Mouse (Mus musculus) CH12.LX (cell line): ENCODE measurements around the gene Tspan2. TPM values are rescaled to one million over a fixed set of nuclear protein-coding genes. Genes with fewer than 3 reads are reported as not detected.
A peak's percentile ranks its signal among the peaks of the same experiment; 100 is the strongest.

ENCODE experiments used
- DNase-seq: peaks from one replicate; pipeline ENCODE4 v3.0.0-alpha.2; 2013; ENCODE audit errors: extremely low read depth
- H3K27ac ChIP-seq: 2 replicates; pipeline ENCODE4 v1.5.1; 2012; ENCODE audit warnings: low read depth, mild to moderate bottlenecking, control low read depth, moderate library complexity; ENCODE audit not compliant: insufficient read depth
- H3K27me3 ChIP-seq: replicated peaks from 2 replicates; pipeline ENCODE3; 2012; ENCODE audit warnings: inconsistent platforms
- H3K36me3 ChIP-seq, 2 experiments: replicated peaks in 1 of 2; 2 replicates each; pipeline versions ENCODE3 to v1.6.1; 2012; ENCODE audit warnings: inconsistent platforms in 1 of 2, low read length in 1 of 2, mild to moderate bottlenecking in 1 of 2, mixed read lengths in 1 of 2, moderate library complexity in 1 of 2; ENCODE audit not compliant: control insufficient read depth in 1 of 2, insufficient read depth in 1 of 2
- H3K4me1 ChIP-seq, 2 experiments: 2 replicates each; pipeline ENCODE4 v1.6.1; 2012; ENCODE audit warnings: inconsistent platforms in 1 of 2, moderate library complexity in 1 of 2; ENCODE audit not compliant: insufficient read depth in 2 of 2, control insufficient read depth in 1 of 2
- H3K4me2 ChIP-seq: 2 replicates; pipeline ENCODE4 v1.6.1; 2012; ENCODE audit warnings: low read depth, mild to moderate bottlenecking, control low read depth; ENCODE audit not compliant: poor library complexity, insufficient read depth, severe bottlenecking
- H3K4me3 ChIP-seq, 3 experiments: fragments of 150-350 bp in 1 of 3; sonication (generic) in 1 of 3; replicated peaks in 1 of 3; 2 replicates each; pipeline versions ENCODE3 to v1.5.1; 2011 to 2012; ENCODE audit warnings: low read depth in 2 of 3, low read length in 2 of 3, mild to moderate bottlenecking in 2 of 3, moderate library complexity in 2 of 3, control low read depth in 1 of 3, improper control_type of control experiment in 1 of 3, inconsistent platforms in 1 of 3, mixed read lengths in 1 of 3; ENCODE audit not compliant: poor library complexity in 1 of 3
- H3K79me2 ChIP-seq: replicated peaks from 2 replicates; pipeline ENCODE4 v1.6.1; 2012; ENCODE audit warnings: mild to moderate bottlenecking, moderate library complexity; ENCODE audit not compliant: control insufficient read depth, poor library complexity, insufficient read depth, severe bottlenecking; ENCODE audit errors: extremely low read depth
- H3K9ac ChIP-seq: 2 replicates; pipeline ENCODE4 v1.6.1; 2012; ENCODE audit warnings: low read depth, mild to moderate bottlenecking, control low read depth, moderate library complexity; ENCODE audit not compliant: insufficient read depth
- H3K9me3 ChIP-seq: replicated peaks from 2 replicates; pipeline ENCODE3; 2012; ENCODE audit warnings: low read length, inconsistent platforms, mixed read lengths
- BHLHE40 ChIP-seq: IDR thresholded peaks from 2 replicates; pipeline ENCODE4 v1.6.1; 2011; ENCODE audit warnings: mild to moderate bottlenecking, low read depth, low read length, improper control_type of control experiment
- CHD1 ChIP-seq: IDR thresholded peaks from 2 replicates; pipeline ENCODE4 v1.6.1; 2012; ENCODE audit warnings: low read depth, low read length, improper control_type of control experiment, inconsistent platforms
- CHD2 ChIP-seq: IDR thresholded peaks from 2 replicates; pipeline ENCODE4 v1.6.1; 2011; ENCODE audit warnings: low read length, improper control_type of control experiment
- CTCF ChIP-seq, 2 experiments: IDR thresholded peaks in 1 of 2; conservative IDR thresholded peaks in 1 of 2; 2 replicates each; pipeline ENCODE4 v1.5.1; 2011 to 2012; ENCODE audit warnings: low read depth in 2 of 2, low read length in 2 of 2, improper control_type of control experiment in 1 of 2, inconsistent platforms in 1 of 2, mild to moderate bottlenecking in 1 of 2, moderate library complexity in 1 of 2
- E2F4 ChIP-seq: IDR thresholded peaks from 2 replicates; pipeline ENCODE4 v1.6.1; 2011; ENCODE audit warnings: low read depth, low read length, improper control_type of control experiment; ENCODE audit not compliant: insufficient replicate concordance
- ELF1 ChIP-seq: IDR thresholded peaks from 2 replicates; pipeline ENCODE4 v1.6.1; 2014; ENCODE audit warnings: low read depth, mild to moderate bottlenecking, inconsistent platforms, low read length, improper control_type of control experiment
- EP300 ChIP-seq: IDR thresholded peaks from 2 replicates; pipeline ENCODE4 v1.6.1; 2011; ENCODE audit warnings: low read length, improper control_type of control experiment
- ETS1 ChIP-seq: conservative IDR thresholded peaks from 2 replicates; pipeline ENCODE4 v1.6.1; 2012; ENCODE audit warnings: low read depth, mild to moderate bottlenecking, inconsistent platforms, low read length, improper control_type of control experiment, moderate library complexity
- GABPA ChIP-seq: IDR thresholded peaks from 2 replicates; pipeline ENCODE4 v1.6.1; 2012; ENCODE audit warnings: low read depth, low read length, improper control_type of control experiment, inconsistent platforms; ENCODE audit not compliant: insufficient replicate concordance
- HCFC1 ChIP-seq: IDR thresholded peaks from 2 replicates; pipeline ENCODE4 v1.6.1; 2012; ENCODE audit warnings: low read depth, mild to moderate bottlenecking, inconsistent platforms, low read length, improper control_type of control experiment
- IRF4 ChIP-seq: IDR thresholded peaks from 2 replicates; pipeline ENCODE4 v1.6.1; 2014; ENCODE audit warnings: low read depth, mild to moderate bottlenecking, inconsistent platforms, low read length, improper control_type of control experiment
- JUN ChIP-seq: IDR thresholded peaks from 2 replicates; pipeline ENCODE4 v1.6.1; 2011; ENCODE audit warnings: low read depth, mild to moderate bottlenecking, low read length, improper control_type of control experiment, moderate library complexity; ENCODE audit not compliant: insufficient read depth
- JUND ChIP-seq: conservative IDR thresholded peaks from 2 replicates; pipeline ENCODE4 v1.6.1; 2011; ENCODE audit warnings: low read depth, low read length, improper control_type of control experiment
- KAT2A ChIP-seq: IDR thresholded peaks from 2 replicates; pipeline ENCODE4 v1.6.1; 2012; ENCODE audit warnings: low read length, improper control_type of control experiment, inconsistent platforms; ENCODE audit not compliant: insufficient replicate concordance
- MAFK ChIP-seq: IDR thresholded peaks from 2 replicates; pipeline ENCODE4 v1.6.1; 2011; ENCODE audit warnings: low read length, improper control_type of control experiment; ENCODE audit not compliant: insufficient replicate concordance
- MAX ChIP-seq: IDR thresholded peaks from 2 replicates; pipeline ENCODE4 v1.6.1; 2011; ENCODE audit warnings: low read length, improper control_type of control experiment
- MAZ ChIP-seq: IDR thresholded peaks from 2 replicates; pipeline ENCODE4 v1.6.1; 2012; ENCODE audit warnings: low read depth, mild to moderate bottlenecking, inconsistent platforms, low read length, improper control_type of control experiment, moderate library complexity
- MEF2A ChIP-seq: IDR thresholded peaks from 2 replicates; pipeline ENCODE4 v1.6.1; 2014; ENCODE audit warnings: low read depth, mild to moderate bottlenecking, inconsistent platforms, low read length, improper control_type of control experiment, borderline replicate concordance
- MXI1 ChIP-seq: IDR thresholded peaks from 2 replicates; pipeline ENCODE4 v1.6.1; 2011; ENCODE audit warnings: mild to moderate bottlenecking, low read depth, low read length, improper control_type of control experiment
- MYC ChIP-seq: IDR thresholded peaks from 2 replicates; pipeline ENCODE4 v1.6.1; 2011; ENCODE audit warnings: low read depth, mild to moderate bottlenecking, improper control_type of control experiment, low read length
- NELFE ChIP-seq: IDR thresholded peaks from 2 replicates; pipeline ENCODE4 v1.6.1; 2011; ENCODE audit warnings: low read depth, low read length, improper control_type of control experiment
- NRF1 ChIP-seq: IDR thresholded peaks from 2 replicates; pipeline ENCODE4 v1.6.1; 2014; ENCODE audit warnings: low read depth, mild to moderate bottlenecking, inconsistent platforms, low read length, improper control_type of control experiment, moderate library complexity
- PAX5 ChIP-seq: IDR thresholded peaks from 2 replicates; pipeline ENCODE4 v1.6.1; 2012; ENCODE audit warnings: low read length, inconsistent platforms, mixed read lengths
- POLR2A ChIP-seq: IDR thresholded peaks from 2 replicates; pipeline ENCODE4 v1.6.1; 2011; ENCODE audit warnings: low read depth, mild to moderate bottlenecking, improper control_type of control experiment, low read length
- POLR2AphosphoS2 ChIP-seq: IDR thresholded peaks from 2 replicates; pipeline ENCODE4 v1.6.1; 2011; ENCODE audit warnings: low read depth, low read length, improper control_type of control experiment
- RAD21 ChIP-seq: IDR thresholded peaks from 2 replicates; pipeline ENCODE4 v1.6.1; 2011; ENCODE audit warnings: low read depth, mild to moderate bottlenecking, low read length, improper control_type of control experiment, moderate library complexity
- RCOR1 ChIP-seq: conservative IDR thresholded peaks from 2 replicates; pipeline ENCODE4 v1.6.1; 2012; ENCODE audit warnings: low read depth, mild to moderate bottlenecking, inconsistent platforms, low read length, improper control_type of control experiment
- SIN3A ChIP-seq: IDR thresholded peaks from 2 replicates; pipeline ENCODE4 v1.6.1; 2012; ENCODE audit warnings: low read length, improper control_type of control experiment, inconsistent platforms
- SMC3 ChIP-seq: IDR thresholded peaks from 2 replicates; pipeline ENCODE4 v1.6.1; 2011; ENCODE audit warnings: low read depth, low read length, improper control_type of control experiment
- TBP ChIP-seq: conservative IDR thresholded peaks from 2 replicates; pipeline ENCODE4 v1.6.1; 2011; ENCODE audit warnings: low read depth, low read length, improper control_type of control experiment
- TCF12 ChIP-seq: IDR thresholded peaks from 2 replicates; pipeline ENCODE4 v1.6.1; 2014; ENCODE audit warnings: low read depth, mild to moderate bottlenecking, inconsistent platforms, low read length, improper control_type of control experiment
- UBTF ChIP-seq: IDR thresholded peaks from 2 replicates; pipeline ENCODE4 v1.6.1; 2012; ENCODE audit warnings: low read depth, mild to moderate bottlenecking, inconsistent platforms, low read length, improper control_type of control experiment, moderate library complexity
- USF1 ChIP-seq: IDR thresholded peaks from 2 replicates; pipeline ENCODE4 v1.6.1; 2014; ENCODE audit warnings: low read depth, mild to moderate bottlenecking, inconsistent platforms, low read length, improper control_type of control experiment
- USF2 ChIP-seq: conservative IDR thresholded peaks from 2 replicates; pipeline ENCODE4 v1.6.1; 2011; ENCODE audit warnings: low read depth, low read length, improper control_type of control experiment
- ZC3H11A ChIP-seq: IDR thresholded peaks from 2 replicates; pipeline ENCODE4 v1.6.1; 2012; ENCODE audit warnings: low read depth, mild to moderate bottlenecking, inconsistent platforms, low read length, improper control_type of control experiment
- ZKSCAN1 ChIP-seq: IDR thresholded peaks from 2 replicates; pipeline ENCODE4 v1.6.1; 2012; ENCODE audit warnings: low read depth, inconsistent platforms, low read length, improper control_type of control experiment, borderline replicate concordance
- ZMIZ1 ChIP-seq: IDR thresholded peaks from 2 replicates; pipeline ENCODE4 v1.6.1; 2012; ENCODE audit warnings: low read depth, mild to moderate bottlenecking, inconsistent platforms, low read length, improper control_type of control experiment
- ZNF384 ChIP-seq: IDR thresholded peaks from 2 replicates; pipeline ENCODE4 v1.6.1; 2012; ENCODE audit warnings: low read depth, low read length, improper control_type of control experiment, inconsistent platforms
- dilution Hi-C: fragments of 300-500 bp; cut with MboI; formaldehyde crosslinking; loops from 2 replicates; pipeline ENCODE4 v1.14.3; 2020; ENCODE audit warnings: low sequenced_read_pairs; ENCODE audit not compliant: extremely low pct_unique_long_range_greater_than_20kb, extremely low pct_ligation_motif_present
- in situ Hi-C: fragments of 300-500 bp; cut with MboI; formaldehyde crosslinking; loops from 3 replicates; pipeline ENCODE4 v1.14.3; 2019; ENCODE audit warnings: low sequenced_read_pairs, low pct_ligation_motif_present, low pct_unique_long_range_greater_than_20kb, mixed read lengths
- polyA plus RNA-seq: library from polyadenylated mRNA; unstranded; fragments of >175 nt; gene quantifications from 2 replicates; pipeline ENCODE4 v1.2.1, GENCODE M21; 2012; ENCODE audit warnings: low read depth; ENCODE audit not compliant: insufficient read length
- total RNA-seq, 2 experiments: library from RNA; depleted of rRNA; stranded (reverse); fragments of 300-350 nt in 1 of 2; fragments of >200 nt in 1 of 2; gene quantifications; 2 replicates each; pipeline ENCODE4 v1.2.3; 2012 to 2014

Tspan2 gene
- total and polyA plus RNA-seq, 3 experiments = 1.4 to 4.5 (median 2.8) TPM

DNA sequence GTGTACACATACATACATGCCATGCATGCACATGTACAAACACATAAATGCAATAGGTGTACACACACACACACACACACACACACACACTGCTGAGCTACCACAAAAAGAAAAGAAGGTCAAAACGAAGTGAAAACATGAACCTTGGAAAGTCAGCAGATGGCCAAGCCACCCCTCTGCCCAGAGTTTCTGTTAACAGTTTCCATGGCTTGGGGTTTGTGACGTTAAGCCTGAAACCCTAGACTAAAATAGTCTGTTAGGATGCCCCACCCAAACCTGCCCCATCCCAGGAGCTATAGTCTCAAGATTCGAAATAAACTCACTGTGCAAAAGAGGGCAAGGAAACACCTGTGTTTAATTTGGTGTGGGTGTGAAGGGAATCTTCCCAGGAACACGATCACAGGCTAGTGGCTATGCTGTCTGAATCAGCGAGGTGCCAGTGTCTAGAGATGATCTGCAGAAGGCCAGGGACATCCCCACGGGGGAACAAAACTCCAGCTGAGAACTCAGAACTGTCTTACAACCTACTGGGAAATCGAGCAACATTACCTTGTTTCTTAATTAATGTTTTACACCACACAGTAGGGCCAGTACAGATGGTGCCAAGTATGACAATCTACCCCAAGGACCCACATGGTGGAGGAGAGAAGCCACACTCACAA, 9.4 kb upstream of the Tspan2 start:
- no peaks in the 10 kb centered on the region for H3K36me3 ChIP-seq
- dilution Hi-C loops = no loop called here
- H3K9ac ChIP-seq = no peak overlapping the region
- no peaks in the 10 kb centered on the region for H3K9me3 ChIP-seq
- no peak overlapping the region for H3K4me3 ChIP-seq
- H3K79me2 ChIP-seq = no peaks in the 10 kb centered on the region
- no peak for TF ChIP-seq E2F4
- no peak for TF ChIP-seq RAD21
- TF ChIP-seq KAT2A = no peak
- TF ChIP-seq MAZ = peak; percentile 46; the same call in 1 of the 2 replicates
- no peak for TF ChIP-seq SMC3
- 0 out of 2 replicates have a peak, but pooled peaks have one; percentile 36 for TF ChIP-seq UBTF
- peak; percentile 27; the same call in 1 of the 2 replicates for TF ChIP-seq CHD2
- peak; percentile 54; the same call in 1 of the 2 replicates for TF ChIP-seq TCF12
- no peak for TF ChIP-seq JUND
- no peak for TF ChIP-seq GABPA
- no peak for TF ChIP-seq ZMIZ1
- TF ChIP-seq EP300 = peak; percentile 84
- TF ChIP-seq MXI1 = no peak
- TF ChIP-seq CTCF (conservative IDR thresholded peaks at IDR 0.05 in 1 of 2, IDR thresholded peaks at IDR 0.05 in 1 of 2; ENCODE audit: low read depth in 2 of 2, low read length in 2 of 2) = no peak
- TF ChIP-seq JUN = no peak
- TF ChIP-seq USF2 = no peak
- peak; percentile 51 for TF ChIP-seq BHLHE40
- TF ChIP-seq ZC3H11A = no peak
- TF ChIP-seq RCOR1 = no peak
- peak; percentile 70 for TF ChIP-seq SIN3A
- TF ChIP-seq ZKSCAN1 = peak; percentile 24; the same call in 1 of the 2 replicates
- no peak for TF ChIP-seq CHD1
- no peak for TF ChIP-seq MAX
- no peak for TF ChIP-seq USF1
- TF ChIP-seq MYC = no peak
- peak; percentile 85; the same call in 1 of the 2 replicates for TF ChIP-seq MEF2A
- no peak for TF ChIP-seq NRF1
- TF ChIP-seq POLR2AphosphoS2 = no peak
- no peak for TF ChIP-seq POLR2A
- TF ChIP-seq IRF4 = peak; percentile 77
- no peak for TF ChIP-seq HCFC1
- no peak for TF ChIP-seq TBP
- no peak for TF ChIP-seq ZNF384
- no peak for TF ChIP-seq ELF1
- 0 out of 2 replicates have a peak, but pooled peaks have one; percentile 23 for TF ChIP-seq MAFK
- no peak for TF ChIP-seq NELFE
- TF ChIP-seq ETS1 = peak; percentile 75
- TF ChIP-seq PAX5 = no peak
- TF ChIP-seq, all 38 proteins: peak for 12
- Histone ChIP-seq H3K27ac (no peak overlapping the region), H3K27me3 (no peaks in the 10 kb centered on the region), H3K4me1 (peaks cover 17 to 33% of the 10 kb centered on the region in 2 experiments), H3K4me2 (peak overlapping the region; percentile 99)
- peak; percentile 57 for DNase-seq
- in situ Hi-C loops = loop anchor here (25.0 kb wide), 1 partner anchor 437 kb away; the partner anchor contains the start of gene Bcas2
